Mouse (Mus musculus): ENCODE results near the gene Tspan13.

DNA sequence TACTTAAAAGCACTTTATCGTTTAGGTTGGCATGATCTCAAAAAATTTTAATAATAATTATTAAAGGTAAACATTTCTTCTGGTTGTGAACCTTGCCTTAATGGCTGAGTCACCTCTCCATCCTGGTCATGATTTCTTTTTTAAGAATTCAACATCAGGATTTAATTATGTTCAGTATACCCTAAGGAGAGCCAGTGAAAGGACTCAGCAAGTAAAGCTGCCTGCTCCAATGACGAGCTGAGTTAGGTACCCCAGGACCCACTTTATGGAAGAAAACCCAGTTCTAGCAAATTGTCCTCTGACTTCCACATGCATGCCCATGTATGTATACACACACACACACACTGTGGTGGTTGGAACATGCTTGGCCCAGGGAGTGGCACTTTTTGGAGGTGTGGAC lies 5.3 kb upstream of the Tspan13 start:
- TF ChIP-seq GATA1 (IDR thresholded peaks at IDR 0.05; ENCODE audit: borderline replicate concordance, low read length) (no peak), FLI1 (IDR thresholded peaks at IDR 0.05; ENCODE audit: low read length) (no peak)
